Mouse (Mus musculus): ENCODE measurements around the gene P2rx5. TPM values are rescaled to one million over a fixed set of nuclear protein-coding genes. Genes with fewer than 3 reads are reported as not detected.

P2rx5 gene
- polyA plus RNA-seq (2017; shearing (Covaris generic)), result 0.17 TPM

DNA sequence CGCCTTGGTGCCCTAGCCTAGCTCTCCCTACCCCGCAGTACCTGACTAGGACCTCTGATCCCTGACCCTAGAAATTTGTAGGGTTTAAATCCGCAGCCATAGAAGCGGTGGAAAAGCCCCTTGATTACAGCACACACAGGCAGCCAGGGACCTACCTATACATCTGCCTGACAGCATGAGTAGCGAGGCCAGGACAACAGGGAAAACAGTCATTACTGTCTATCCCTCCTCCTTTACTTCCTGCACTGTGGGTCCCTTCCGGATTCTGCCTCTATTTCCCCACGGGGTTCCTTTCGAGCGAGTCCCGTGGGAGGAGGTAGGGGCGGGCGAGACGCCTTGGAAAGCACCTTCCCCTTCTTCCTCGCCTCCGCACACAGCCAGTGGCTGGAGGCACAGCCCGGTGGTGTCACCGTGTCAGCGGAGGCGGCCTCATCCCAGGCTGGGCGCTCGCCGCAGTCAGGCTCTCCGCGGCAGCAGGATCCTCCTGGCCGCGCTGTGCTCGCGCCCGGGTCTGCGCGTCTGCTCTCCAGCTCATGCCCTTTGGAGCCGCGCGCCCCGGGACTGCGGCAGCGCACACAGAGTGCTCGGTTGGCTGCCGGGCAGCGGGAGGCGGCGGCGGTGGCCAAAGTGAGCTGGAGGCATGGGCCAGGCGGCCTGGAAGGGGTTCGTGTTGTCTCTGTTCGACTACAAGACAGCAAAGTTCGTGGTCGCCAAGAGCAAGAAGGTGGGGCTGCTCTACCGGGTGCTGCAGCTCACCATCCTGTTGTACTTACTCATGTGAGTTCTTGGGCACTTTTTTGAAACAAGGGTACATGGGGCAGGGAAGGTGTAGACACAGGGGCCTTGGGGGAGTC is at the start of gene P2rx5:
Gene P2rx5, plus strand, starts transcription at position 465 of the 854 bp plus-strand sequence.

DNA sequence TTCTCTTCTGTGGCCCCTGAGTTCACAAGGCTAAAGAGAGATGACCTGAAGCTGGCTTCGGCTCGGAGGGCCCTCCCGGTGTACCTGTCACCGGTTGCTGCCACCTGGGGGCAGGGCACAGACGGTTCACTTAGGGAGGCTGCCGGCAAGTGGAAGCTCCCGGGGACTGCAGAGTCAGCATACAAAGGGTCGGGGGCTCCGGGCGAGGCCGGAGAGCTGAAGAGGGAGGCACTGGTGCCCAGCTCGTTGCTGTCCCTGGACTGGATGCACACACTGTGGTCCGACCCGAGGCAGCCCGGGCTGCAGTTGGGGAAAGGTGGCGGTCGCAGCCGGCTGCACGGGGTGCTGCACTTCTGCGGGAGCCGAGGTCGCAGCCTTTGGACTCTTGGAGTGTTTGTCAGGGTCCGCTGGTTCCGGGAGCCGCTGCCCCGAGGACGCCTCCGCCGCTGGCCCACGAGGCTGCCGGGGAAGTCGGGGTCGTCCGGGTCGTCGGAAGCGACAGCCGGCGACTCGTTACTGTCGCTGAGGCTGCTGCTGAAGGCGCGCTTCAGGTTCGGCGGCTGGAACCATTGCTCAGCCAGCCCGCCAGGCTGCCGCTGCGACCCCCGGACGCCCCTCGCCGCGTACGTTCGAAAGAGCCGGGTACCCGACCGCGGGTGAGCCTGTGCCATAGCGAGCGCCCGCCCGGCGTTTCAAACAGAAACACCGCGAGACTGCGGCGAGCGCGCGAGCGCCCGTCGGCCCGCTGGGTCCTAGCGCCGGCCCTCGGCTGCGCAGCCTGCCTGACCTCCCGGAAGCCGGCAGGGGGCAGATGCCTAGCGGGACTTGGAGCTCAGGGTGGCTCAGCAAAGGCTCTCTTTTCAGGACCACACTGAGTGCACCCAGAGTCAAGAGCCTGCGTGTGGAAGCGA is 22.4 kb upstream of the P2rx5 start, which contains the start of gene Haspin:
Gene Haspin, minus strand, starts transcription at position 704 of the 911 bp plus-strand sequence.

DNA sequence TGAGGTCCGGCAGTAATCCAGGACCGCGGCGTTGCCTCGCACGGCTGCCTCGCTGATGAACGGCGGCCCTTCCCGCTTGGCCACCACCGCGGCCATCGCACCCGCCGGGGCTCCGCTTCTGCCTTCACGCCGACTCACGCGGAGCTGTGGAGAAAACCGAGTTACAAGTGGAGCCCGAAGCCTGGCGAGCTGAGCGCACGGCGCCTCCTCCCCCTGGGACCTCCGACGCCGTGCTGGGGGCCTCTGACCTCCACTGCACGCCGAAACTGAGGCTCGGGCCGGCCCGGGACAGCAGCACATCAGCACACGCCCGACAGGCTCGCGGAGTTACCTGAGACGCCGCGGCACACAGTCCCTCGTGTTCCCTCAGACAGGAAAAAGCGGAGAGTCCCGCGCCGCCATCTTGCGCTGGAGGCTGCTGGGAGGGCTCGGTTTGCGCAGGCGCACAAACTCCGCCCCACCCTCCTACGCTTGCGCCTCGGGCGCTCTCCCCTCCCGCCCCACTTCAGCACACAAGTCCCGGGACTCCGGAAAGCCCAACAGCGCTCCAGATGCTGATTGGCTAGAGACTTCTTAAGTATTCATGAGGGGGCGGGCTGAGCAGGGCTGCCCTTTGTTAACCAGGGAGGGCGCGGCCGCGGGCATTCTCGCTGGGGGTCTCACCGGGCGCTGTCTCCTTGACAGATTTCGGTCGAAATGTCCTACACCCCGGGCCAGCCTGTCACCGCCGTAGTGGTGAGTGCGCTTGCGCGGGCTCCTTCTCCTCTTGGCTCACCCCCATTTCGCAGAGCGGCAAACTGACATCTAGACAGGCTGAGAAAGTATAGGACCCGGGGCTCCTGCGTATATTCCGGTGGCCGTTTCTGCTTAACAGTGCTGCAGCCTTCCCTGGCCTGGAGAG is 16.6 kb downstream of the P2rx5 start, which contains the start of the genes Emc6 and Tax1bp3:
Gene Emc6, minus strand, starts transcription at position 430 of the 901 bp plus-strand sequence.
Gene Tax1bp3, plus strand, starts transcription at position 476 of the 901 bp plus-strand sequence.

DNA sequence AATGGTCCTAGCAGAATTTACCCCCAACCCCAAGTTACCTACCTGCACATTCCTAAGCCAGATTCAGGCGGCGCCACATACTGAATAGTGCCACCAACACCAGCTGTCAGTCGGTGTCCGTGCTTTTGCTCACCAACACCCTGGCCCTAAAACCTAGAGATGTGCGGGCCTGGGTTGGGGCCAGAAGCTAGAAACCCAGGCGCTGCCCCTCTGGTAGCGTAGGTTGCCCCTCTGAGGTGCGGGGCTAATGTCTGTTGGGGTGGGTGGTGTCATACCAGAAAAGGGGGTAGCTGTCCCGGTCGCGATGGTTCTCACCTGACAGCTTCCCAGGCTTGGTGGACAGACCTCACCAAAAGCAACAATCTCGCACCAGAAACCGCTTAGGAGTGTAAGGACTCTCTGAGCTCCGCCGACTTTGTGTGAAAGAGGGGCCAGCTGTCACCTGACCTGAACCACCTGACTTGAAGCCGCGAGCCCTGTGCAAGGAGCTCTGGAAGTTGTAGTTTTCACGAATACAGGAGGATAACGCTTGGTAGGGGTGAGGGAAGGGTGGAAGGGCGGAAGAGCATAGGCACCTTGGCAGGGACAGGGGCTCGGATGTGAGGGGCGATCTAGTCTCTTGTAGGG is 38.5 kb downstream of the P2rx5 start, which contains the start of gene Ctns:
Gene Ctns, minus strand, starts transcription at position 440 of the 627 bp plus-strand sequence.

DNA sequence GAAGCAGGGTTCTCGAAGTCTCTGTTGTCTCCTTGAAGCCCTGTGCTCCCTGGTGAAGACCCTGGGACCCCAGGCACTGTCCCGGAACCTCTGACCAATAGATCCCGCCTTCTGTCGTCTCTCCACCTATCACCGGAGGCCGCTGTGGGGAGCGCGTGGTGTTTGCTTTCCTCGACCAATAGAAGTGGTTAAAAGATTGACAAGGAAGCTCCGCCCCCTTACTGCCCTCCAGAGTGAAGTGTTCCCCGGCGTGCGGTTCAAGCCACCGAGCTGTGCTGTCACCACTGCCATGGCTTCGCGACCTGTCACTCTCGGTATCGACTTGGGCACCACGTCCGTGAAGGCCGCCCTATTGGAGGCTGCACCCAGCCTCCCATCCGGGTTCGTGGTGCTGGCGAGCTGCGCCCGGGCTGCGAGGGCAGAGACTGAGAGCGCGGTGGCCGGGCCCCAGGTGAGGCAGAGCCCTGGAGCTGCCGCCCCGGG is 39.0 kb downstream of the P2rx5 start, which contains the start of gene Shpk:
Gene Shpk, plus strand, starts transcription at position 231 of the 483 bp plus-strand sequence.

Other genes starting within 250 kb of the P2rx5 start
- gene Atp2a3, start 199.3 kb upstream of the P2rx5 start, polyA plus RNA-seq (2017; shearing (Covaris generic)), result 288 TPM
- not detected for gene P2rx1, start 161.3 kb upstream of the P2rx5 start, polyA plus RNA-seq (2017; shearing (Covaris generic))
- 13.2 TPM for gene Camkk1, start 141.4 kb upstream of the P2rx5 start, polyA plus RNA-seq (2017; shearing (Covaris generic))
- gene Ncbp3, start 112.6 kb upstream of the P2rx5 start, polyA plus RNA-seq (2017; shearing (Covaris generic)), result 16.7 TPM
- gene Itgae, start 69.8 kb upstream of the P2rx5 start, polyA plus RNA-seq (2017; shearing (Covaris generic)), result 49.3 TPM
- gene Haspin, start 22.1 kb upstream of the P2rx5 start, polyA plus RNA-seq (2017; shearing (Covaris generic)), result 11.2 TPM
- 79.2 TPM for gene Emc6, start 16.6 kb downstream of the P2rx5 start, polyA plus RNA-seq (2017; shearing (Covaris generic))
- 28.7 TPM for gene Tax1bp3, start 16.7 kb downstream of the P2rx5 start, polyA plus RNA-seq (2017; shearing (Covaris generic))
- 12.4 TPM for gene Ctns, start 38.6 kb downstream of the P2rx5 start, polyA plus RNA-seq (2017; shearing (Covaris generic))
- 9.5 TPM for gene Shpk, start 39.0 kb downstream of the P2rx5 start, polyA plus RNA-seq (2017; shearing (Covaris generic))
- gene Trpv1, start 73.9 kb downstream of the P2rx5 start, polyA plus RNA-seq (2017; shearing (Covaris generic)), result not detected
- gene Trpv3, start 107.0 kb downstream of the P2rx5 start, polyA plus RNA-seq (2017; shearing (Covaris generic)), result not detected
- 0.10 TPM for gene Aspa, start 169.2 kb downstream of the P2rx5 start, polyA plus RNA-seq (2017; shearing (Covaris generic))
- not detected for gene Gm49340, start 169.3 kb downstream of the P2rx5 start, polyA plus RNA-seq (2017; shearing (Covaris generic))
- gene Spata22, start 169.3 kb downstream of the P2rx5 start, polyA plus RNA-seq (2017; shearing (Covaris generic)), result not detected
- not detected for gene Olfr20, start 190.4 kb downstream of the P2rx5 start, polyA plus RNA-seq (2017; shearing (Covaris generic))
- gene Olfr376, start 210.8 kb downstream of the P2rx5 start, polyA plus RNA-seq (2017; shearing (Covaris generic)), result not detected
- gene Olfr1, start 239.2 kb downstream of the P2rx5 start, polyA plus RNA-seq (2017; shearing (Covaris generic)), result not detected

Measured in CD4-positive, CD25-positive, alpha-beta regulatory T cell (primary cell).